Mouse (Mus musculus): ENCODE data around the gene Spred1. TPM values are rescaled to one million over a fixed set of nuclear protein-coding genes. Genes with fewer than 3 reads are reported as not detected.
A peak's percentile ranks its signal among the peaks of the same experiment; 100 is the strongest.

Spred1 gene
- total RNA-seq, 2 experiments from 2014 or later = 17.9 to 25.8 TPM

GRCm38 (mm10) chr2:117231257-117231656, 110.1 kb downstream of the Spred1 start:
- ATAC-seq (replicated peaks; ENCODE audit: low FRiP score, low TSS enrichment, poor library complexity, severe bottlenecking) = peak; percentile 92

Other genes starting within 250 kb of the Spred1 start
- gene Tmco5, start 242.7 kb upstream of the Spred1 start, total RNA-seq (2014; fragmentation: Nextera tagmentation) = not detected in 2 replicates
- gene Tmco5, start 242.7 kb upstream of the Spred1 start, total RNA-seq (2017) = not detected in 2 replicates
- gene Fam98b, start 128.4 kb downstream of the Spred1 start, total RNA-seq (2014; fragmentation: Nextera tagmentation) = 41.9 and 50.4 TPM in 2 replicates
- gene Fam98b, start 128.4 kb downstream of the Spred1 start, total RNA-seq (2017) = 20.6 and 24.6 TPM in 2 replicates
- gene Rasgrp1, start 221.6 kb downstream of the Spred1 start, total RNA-seq (2014; fragmentation: Nextera tagmentation) = 2.5 and 8.3 TPM in 2 replicates
- gene Rasgrp1, start 221.6 kb downstream of the Spred1 start, total RNA-seq (2017) = 1.6 TPM in 1 of 2 replicates, not detected in the other

Data from megakaryocyte-erythroid progenitor cell, adult 5-6 weeks (primary cell).